ENCODE assay signal across 9 mouse cellular contexts in the genomic region with DNA sequence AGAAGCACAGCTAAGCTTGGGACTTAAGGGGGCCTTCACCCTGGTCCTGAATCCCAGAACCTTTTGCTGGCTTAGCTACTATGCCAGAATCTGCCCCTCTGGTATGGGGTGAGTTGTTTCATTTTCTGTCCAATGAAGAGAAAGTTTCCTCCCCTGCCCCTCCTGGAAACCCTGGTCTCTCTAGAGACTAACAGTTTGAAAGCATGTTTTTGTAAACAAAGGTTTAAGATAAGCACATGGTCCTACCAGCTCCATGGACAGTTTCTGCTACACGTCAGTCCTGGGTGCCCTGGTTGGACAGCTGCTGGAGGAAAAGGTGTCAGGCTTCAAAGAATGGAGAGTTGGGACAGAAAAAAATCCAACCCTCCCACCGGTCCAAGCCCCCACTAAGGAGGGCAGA. TPM values are rescaled to one million over a fixed set of nuclear protein-coding genes. Genes with fewer than 3 reads are reported as not detected.
DNase-seq lines count a peak whose midpoint lies in the region; ATAC-seq and TF ChIP-seq lines count a peak whose summit lies in the region.
"Had no signal": no experiment of that assay in that cellular context is flagged by ENCODE, and none has a peak within 500 bp of the region (broad histone marks: within the 10 kb centered on the region; RNA-seq: fewer than 3 reads in every experiment).

No protein-coding gene starts in this region.

- peaks cover 18% of the 10 kb centered on the region for H3K36me3 ChIP-seq in lung, embryonic 16.5 days (ENCODE audit: control insufficient read depth, insufficient read depth, low read length)
- H3K36me3 ChIP-seq in forebrain, embryonic 11.5 days (ENCODE audit: control insufficient read depth, insufficient read depth, low read length) = no peaks in the 10 kb centered on the region; the same call in 1 of the 2 replicates
- H3K36me3 ChIP-seq in limb, embryonic 15.5 days = peaks cover 38% of the 10 kb centered on the region

- peaks cover 8% of the 10 kb centered on the region for H3K4me1 ChIP-seq in lung, embryonic 16.5 days (replicated peaks; ENCODE audit: control insufficient read depth, insufficient read depth, low read length)
- H3K4me1 ChIP-seq in forebrain, embryonic 11.5 days (replicated peaks; ENCODE audit: control insufficient read depth, insufficient read depth, low read length) = peaks cover 8% of the 10 kb centered on the region
- peaks cover 22% of the 10 kb centered on the region for H3K4me1 ChIP-seq in limb, embryonic 15.5 days
- peaks cover 10% of the 10 kb centered on the region for H3K4me1 ChIP-seq in olfactory bulb, adult 2 months (ENCODE audit: control insufficient read depth, insufficient read depth, low read length)

- H3K9ac ChIP-seq in lung, embryonic 16.5 days (ENCODE audit: low read length) = peak overlapping the region; percentile 85
- no peak overlapping the region for H3K9ac ChIP-seq in forebrain, embryonic 11.5 days (ENCODE audit: low read length)
- no peak overlapping the region for H3K9ac ChIP-seq in limb, embryonic 15.5 days

- 44% methylated on average over 2 of the region's 2 CpGs for WGBS in lung, embryonic 16.5 days
- WGBS in forebrain, embryonic 11.5 days = 74% methylated on average over 2 of the region's 2 CpGs
- 57% methylated on average over 2 of the region's 2 CpGs for WGBS in limb, embryonic 15.5 days
- WGBS in olfactory bulb, adult 2 months = 71% methylated on average over 2 of the region's 2 CpGs

- no peak for ATAC-seq in lung, embryonic 16.5 days (ENCODE audit: low read depth)
- ATAC-seq in forebrain, embryonic 11.5 days (replicated peaks; ENCODE audit: low FRiP score) = no peak
- no peak for ATAC-seq in limb, embryonic 15.5 days (ENCODE audit: insufficient number of reproducible peaks, low FRiP score, low TSS enrichment, low read depth)

- no peak for TF ChIP-seq CTCF in olfactory bulb, adult 2 months (IDR thresholded peaks at IDR 0.05; ENCODE audit: insufficient read depth, low read depth, low read length)

- H3K4me3 ChIP-seq in lung, embryonic 16.5 days (ENCODE audit: low read length) = no peak overlapping the region
- no peak overlapping the region for H3K4me3 ChIP-seq in forebrain, embryonic 11.5 days (ENCODE audit: low read depth, low read length)
- no peak overlapping the region for H3K4me3 ChIP-seq in limb, embryonic 15.5 days
- H3K4me3 ChIP-seq in olfactory bulb, adult 2 months (ENCODE audit: insufficient read depth, low read depth, low read length) = peak overlapping the region; percentile 84; the same call in 1 of the 2 replicates

- DNase-seq in lung, postnatal 25 days (ENCODE audit: low spot score) = no peak
- no peak for DNase-seq in forebrain, embryonic 11.5 days (ENCODE audit: low spot score)
- no peak for DNase-seq in natural killer cell, adult 2 months (ENCODE audit: low spot score in 2 of 2)
- no peak for DNase-seq in gastrocnemius, adult 8-10 months (ENCODE audit: low spot score in 2 of 2)
- DNase-seq in cerebellum, adult 11-12 months = no peak
- DNase-seq: gastrocnemius, postnatal 25 days had no signal

- TF ChIP-seq POLR2A in olfactory bulb, adult 2 months (IDR thresholded peaks at IDR 0.05; ENCODE audit: insufficient read depth, low read depth, low read length) = no peak

- H3K27me3 ChIP-seq in lung, embryonic 16.5 days (ENCODE audit: control insufficient read depth, insufficient read depth, low read depth, low read length) = no peaks in the 10 kb centered on the region
- no peaks in the 10 kb centered on the region for H3K27me3 ChIP-seq in forebrain, embryonic 11.5 days (ENCODE audit: control insufficient read depth, insufficient read depth, low read length)
- no peaks in the 10 kb centered on the region for H3K27me3 ChIP-seq in limb, embryonic 15.5 days

- peak overlapping the region; percentile 72; the same call in 1 of the 2 replicates for H3K4me2 ChIP-seq in lung, embryonic 16.5 days (ENCODE audit: low read depth, low read length)
- H3K4me2 ChIP-seq in forebrain, embryonic 11.5 days (ENCODE audit: low read depth, low read length, severe bottlenecking) = peak overlapping the region; percentile 95; the same call in 1 of the 2 replicates
- peak overlapping the region; percentile 86; the same call in 1 of the 2 replicates for H3K4me2 ChIP-seq in limb, embryonic 15.5 days

- H3K9me3 ChIP-seq in lung, embryonic 16.5 days (ENCODE audit: control insufficient read depth, low read length) = no peaks in the 10 kb centered on the region
- no peaks in the 10 kb centered on the region for H3K9me3 ChIP-seq in forebrain, embryonic 11.5 days (ENCODE audit: control insufficient read depth, low read length)
- H3K9me3 ChIP-seq in limb, embryonic 15.5 days = no peaks in the 10 kb centered on the region

- H3K27ac ChIP-seq in lung, embryonic 16.5 days (ENCODE audit: low read length) = no peak overlapping the region
- H3K27ac ChIP-seq in forebrain, embryonic 11.5 days (ENCODE audit: low read depth, low read length) = no peak overlapping the region
- H3K27ac ChIP-seq in limb, embryonic 15.5 days = no peak overlapping the region
- H3K27ac ChIP-seq in olfactory bulb, adult 2 months (ENCODE audit: insufficient read depth, low read depth, low read length) = no peak overlapping the region

RNA-seq across cellular contexts. Expression of a gene that starts 1.4 kb away (rescaled TPM):
- 23.4 and 24.6 TPM in 2 replicates for polyA plus RNA-seq in lung, embryonic 16.5 days (2015; fragmentation: Nextera tagmentation; extraction: Ambion mirVana)
- 18.9 and 19.0 TPM in 2 replicates for polyA plus RNA-seq in forebrain, embryonic 11.5 days (2014; fragmentation: Nextera tagmentation; extraction: Ambion mirVana)
- polyA plus RNA-seq in limb, embryonic 15.5 days (2015; fragmentation: Nextera tagmentation; extraction: Ambion mirVana) = 28.0 and 30.7 TPM in 2 replicates
- polyA plus RNA-seq in olfactory bulb, adult 2 months (2012; ENCODE audit: insufficient read depth, insufficient read length, low replicate concordance, missing spikeins) = not detected in 2 replicates
- 1 to 10 TPM; 3.4 to 5.9 (median 4.2) TPM for total RNA-seq in gastrocnemius, adult 8-10 months (2022)

RNA-seq across cellular contexts. Expression of a gene that starts 1.4 kb away (rescaled TPM):
- 26.4 and 29.1 TPM in 2 replicates for polyA plus RNA-seq in lung, embryonic 16.5 days (2015; fragmentation: Nextera tagmentation; extraction: Ambion mirVana)
- polyA plus RNA-seq in forebrain, embryonic 11.5 days (2014; fragmentation: Nextera tagmentation; extraction: Ambion mirVana) = 19.6 and 23.5 TPM in 2 replicates
- 33.9 TPM in 2 replicates for polyA plus RNA-seq in limb, embryonic 15.5 days (2015; fragmentation: Nextera tagmentation; extraction: Ambion mirVana)
- not detected in 2 replicates for polyA plus RNA-seq in olfactory bulb, adult 2 months (2012; ENCODE audit: insufficient read depth, insufficient read length, low replicate concordance, missing spikeins)
- total RNA-seq in gastrocnemius, adult 8-10 months (2022) = 100 to 1,000 TPM in 3 of 4 experiments, 10 to 100 TPM in 1; 98.1 to 122 (median 111) TPM

RNA-seq across cellular contexts. Expression of a gene that starts 10.4 kb away (rescaled TPM):
- polyA plus RNA-seq in lung, embryonic 16.5 days (2015; fragmentation: Nextera tagmentation; extraction: Ambion mirVana) = 16.3 and 18.8 TPM in 2 replicates
- polyA plus RNA-seq in forebrain, embryonic 11.5 days (2014; fragmentation: Nextera tagmentation; extraction: Ambion mirVana) = 27.4 and 30.2 TPM in 2 replicates
- polyA plus RNA-seq in limb, embryonic 15.5 days (2015; fragmentation: Nextera tagmentation; extraction: Ambion mirVana) = 28.3 and 29.5 TPM in 2 replicates
- not detected in 2 replicates for polyA plus RNA-seq in olfactory bulb, adult 2 months (2012; ENCODE audit: insufficient read depth, insufficient read length, low replicate concordance, missing spikeins)
- 10 to 100 TPM; 18.4 to 20.8 (median 19.1) TPM for total RNA-seq in gastrocnemius, adult 8-10 months (2022)

RNA-seq across cellular contexts. Expression of a gene that starts 20.0 kb away (rescaled TPM):
- polyA plus RNA-seq in lung, embryonic 16.5 days (2015; fragmentation: Nextera tagmentation; extraction: Ambion mirVana) = 19.6 and 21.6 TPM in 2 replicates
- polyA plus RNA-seq in forebrain, embryonic 11.5 days (2014; fragmentation: Nextera tagmentation; extraction: Ambion mirVana) = 18.5 and 20.9 TPM in 2 replicates
- 16.7 and 19.0 TPM in 2 replicates for polyA plus RNA-seq in limb, embryonic 15.5 days (2015; fragmentation: Nextera tagmentation; extraction: Ambion mirVana)
- not detected in 2 replicates for polyA plus RNA-seq in olfactory bulb, adult 2 months (2012; ENCODE audit: insufficient read depth, insufficient read length, low replicate concordance, missing spikeins)
- 1 to 10 TPM in 2 of 4 experiments, under 1 TPM in 2; 0.73 to 2.3 (median 1.3) TPM for total RNA-seq in gastrocnemius, adult 8-10 months (2022)

RNA-seq across cellular contexts. Expression of a gene that starts 20.1 kb away (rescaled TPM):
- polyA plus RNA-seq in lung, embryonic 16.5 days (2015; fragmentation: Nextera tagmentation; extraction: Ambion mirVana) = 122 and 127 TPM in 2 replicates
- 111 and 127 TPM in 2 replicates for polyA plus RNA-seq in forebrain, embryonic 11.5 days (2014; fragmentation: Nextera tagmentation; extraction: Ambion mirVana)
- polyA plus RNA-seq in limb, embryonic 15.5 days (2015; fragmentation: Nextera tagmentation; extraction: Ambion mirVana) = 119 TPM in 2 replicates
- polyA plus RNA-seq in olfactory bulb, adult 2 months (2012; ENCODE audit: insufficient read depth, insufficient read length, low replicate concordance, missing spikeins) = not detected in 2 replicates
- total RNA-seq in gastrocnemius, adult 8-10 months (2022) = 10 to 100 TPM; 15.2 to 20.5 (median 19.6) TPM

Comparison
In these comparisons a context has a peak if more than half of its experiments do, and no peak if none do; other contexts are left out.
1. RNA of a gene that starts 1.4 kb away (polyA plus RNA-seq): 28.0 to 30.7 TPM in limb, embryonic 15.5 days, 23.4 to 24.6 TPM in lung, embryonic 16.5 days and 18.9 to 19.0 TPM in forebrain, embryonic 11.5 days; not detected in olfactory bulb, adult 2 months; every median in the first group is over 10 times any median in the second.
2. RNA of a gene that starts 1.4 kb away (polyA plus RNA-seq): 33.9 TPM in limb, embryonic 15.5 days, 26.4 to 29.1 TPM in lung, embryonic 16.5 days and 19.6 to 23.5 TPM in forebrain, embryonic 11.5 days; not detected in olfactory bulb, adult 2 months; every median in the first group is over 10 times any median in the second.
3. Peak in every context shown above with its lines, with median percentiles within 50 percentile points of each other: H3K4me2 ChIP-seq.